11 mouse cellular contexts compared by ENCODE assay signal in the genomic region with DNA sequence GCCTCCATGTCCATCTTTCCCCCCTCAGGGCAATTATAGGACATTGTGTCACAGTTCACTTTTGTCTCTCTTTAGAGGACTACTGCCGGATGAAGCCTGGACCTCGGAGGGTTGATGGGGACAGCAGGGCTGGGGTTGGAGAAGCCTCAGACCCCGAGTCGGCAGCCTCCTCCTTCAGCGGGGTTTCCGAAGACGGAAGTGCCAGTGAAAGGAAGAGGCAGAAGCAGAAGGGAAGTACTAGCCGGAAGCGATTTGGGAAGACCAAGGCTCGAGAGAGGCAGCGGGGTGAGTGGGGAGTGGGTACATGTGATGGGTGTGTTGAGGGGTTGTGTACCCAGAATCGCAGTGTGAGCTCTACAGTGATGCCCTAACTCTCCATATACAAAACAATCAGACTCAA. TPM values are rescaled to one million over a fixed set of nuclear protein-coding genes. Genes with fewer than 3 reads are reported as not detected.
DNase-seq lines count a peak whose midpoint lies in the region; ATAC-seq and TF ChIP-seq lines count a peak whose summit lies in the region.
"Had no signal": no experiment of that assay in that cellular context is flagged by ENCODE, and none has a peak within 500 bp of the region (broad histone marks: within the 10 kb centered on the region; RNA-seq: fewer than 3 reads in every experiment).

No protein-coding gene starts in this region.

- peaks cover 38% of the 10 kb centered on the region for H3K27me3 ChIP-seq in intestine, embryonic 16.5 days (replicated peaks; ENCODE audit: control insufficient read depth, insufficient read depth, low read length)
- peaks cover 35% of the 10 kb centered on the region for H3K27me3 ChIP-seq in intestine, embryonic 15.5 days (replicated peaks)
- H3K27me3 ChIP-seq in E14TG2a.4 (ENCODE audit: insufficient read depth, low read length) = peaks cover 46% of the 10 kb centered on the region
- peaks cover 16% of the 10 kb centered on the region for H3K27me3 ChIP-seq in embryonic facial prominence, embryonic 14.5 days (replicated peaks; ENCODE audit: control insufficient read depth, insufficient read depth, low read length)
- H3K27me3 ChIP-seq in limb, embryonic 15.5 days = peaks cover 20% of the 10 kb centered on the region

- peak overlapping the region; percentile 99; the same call in 1 of the 2 replicates for H3K4me2 ChIP-seq in intestine, embryonic 16.5 days (ENCODE audit: low read depth, low read length)
- no peak overlapping the region for H3K4me2 ChIP-seq in intestine, embryonic 15.5 days (replicated peaks)
- H3K4me2 ChIP-seq in embryonic facial prominence, embryonic 14.5 days (ENCODE audit: low read depth, low read length) = peak overlapping the region; percentile 58
- H3K4me2 ChIP-seq in limb, embryonic 15.5 days = peak overlapping the region; percentile 85; the same call in 1 of the 2 replicates

- 94% methylated on average over 12 of the region's 12 CpGs for WGBS in intestine, embryonic 16.5 days
- WGBS in intestine, embryonic 15.5 days = 91% methylated on average over 12 of the region's 12 CpGs
- WGBS in embryonic facial prominence, embryonic 14.5 days = 88% methylated on average over 12 of the region's 12 CpGs
- 88% methylated on average over 12 of the region's 12 CpGs for WGBS in limb, embryonic 15.5 days

- 0 out of 2 replicates have a peak overlapping the region, but pooled peaks have one; percentile 97 for H3K9ac ChIP-seq in intestine, embryonic 16.5 days (ENCODE audit: low read depth, low read length)
- H3K9ac ChIP-seq in intestine, embryonic 15.5 days = no peak overlapping the region
- H3K9ac ChIP-seq in embryonic facial prominence, embryonic 14.5 days (ENCODE audit: low read depth, low read length) = no peak overlapping the region
- no peak overlapping the region; the same call in 1 of the 2 replicates for H3K9ac ChIP-seq in limb, embryonic 15.5 days

- no peak for DNase-seq in embryonic facial prominence, embryonic 14.5 days (ENCODE audit: low spot score)
- DNase-seq in frontal cortex, postnatal 10 days (ENCODE audit: low spot score in 2 of 2) = no peak
- DNase-seq in lung, postnatal 10 days = no peak
- no peak for DNase-seq in retina, postnatal 1 day

- TF ChIP-seq CTCF in E14TG2a.4 (conservative IDR thresholded peaks at IDR 0.05; ENCODE audit: low read length) = no peak

- H3K4me3 ChIP-seq in intestine, embryonic 16.5 days (ENCODE audit: low read length) = no peak overlapping the region
- H3K4me3 ChIP-seq in intestine, embryonic 15.5 days (replicated peaks) = no peak overlapping the region
- peak overlapping the region; percentile 97; the same call in 1 of the 2 replicates for H3K4me3 ChIP-seq in E14TG2a.4 (replicated peaks; ENCODE audit: low read length)
- no peak overlapping the region for H3K4me3 ChIP-seq in embryonic facial prominence, embryonic 14.5 days (ENCODE audit: low read depth, low read length)
- no peak overlapping the region for H3K4me3 ChIP-seq in limb, embryonic 15.5 days

- no peak for ATAC-seq in intestine, embryonic 16.5 days
- ATAC-seq in intestine, embryonic 15.5 days = no peak
- no peak for ATAC-seq in embryonic facial prominence, embryonic 14.5 days (ENCODE audit: low read depth)
- no peak for ATAC-seq in limb, embryonic 15.5 days (ENCODE audit: insufficient number of reproducible peaks, low FRiP score, low TSS enrichment, low read depth)

- H3K36me3 ChIP-seq in intestine, embryonic 16.5 days (ENCODE audit: control insufficient read depth, insufficient read depth, low read length) = no peaks in the 10 kb centered on the region
- no peaks in the 10 kb centered on the region for H3K36me3 ChIP-seq in intestine, embryonic 15.5 days
- H3K36me3 ChIP-seq in E14TG2a.4 (ENCODE audit: insufficient read depth, low read length) = peaks cover 22% of the 10 kb centered on the region; the same call in 1 of the 2 replicates
- H3K36me3 ChIP-seq in embryonic facial prominence, embryonic 14.5 days (ENCODE audit: control insufficient read depth, insufficient read depth, low read length) = no peaks in the 10 kb centered on the region
- no peaks in the 10 kb centered on the region for H3K36me3 ChIP-seq in limb, embryonic 15.5 days

- no peaks in the 10 kb centered on the region for H3K9me3 ChIP-seq in intestine, embryonic 16.5 days (ENCODE audit: control insufficient read depth, low read length)
- no peaks in the 10 kb centered on the region for H3K9me3 ChIP-seq in intestine, embryonic 15.5 days
- H3K9me3 ChIP-seq in E14TG2a.4 (ENCODE audit: low read length) = no peaks in the 10 kb centered on the region
- no peaks in the 10 kb centered on the region for H3K9me3 ChIP-seq in embryonic facial prominence, embryonic 14.5 days (ENCODE audit: control insufficient read depth, low read length)
- H3K9me3 ChIP-seq in limb, embryonic 15.5 days = no peaks in the 10 kb centered on the region

- H3K27ac ChIP-seq in intestine, embryonic 16.5 days (ENCODE audit: low read length) = no peak overlapping the region
- H3K27ac ChIP-seq in intestine, embryonic 15.5 days = no peak overlapping the region
- peak overlapping the region; percentile 100; the same call in 1 of the 2 replicates for H3K27ac ChIP-seq in embryonic facial prominence, embryonic 14.5 days (replicated peaks; ENCODE audit: low read depth, low read length)
- no peak overlapping the region for H3K27ac ChIP-seq in limb, embryonic 15.5 days

- peaks cover 26% of the 10 kb centered on the region for H3K4me1 ChIP-seq in intestine, embryonic 16.5 days (ENCODE audit: control insufficient read depth, insufficient read depth, low read length)
- peaks cover 24% of the 10 kb centered on the region for H3K4me1 ChIP-seq in intestine, embryonic 15.5 days (replicated peaks)
- H3K4me1 ChIP-seq in E14TG2a.4 (replicated peaks; ENCODE audit: low read depth, low read length) = peaks cover 55% of the 10 kb centered on the region
- H3K4me1 ChIP-seq in embryonic facial prominence, embryonic 14.5 days (ENCODE audit: control insufficient read depth, insufficient read depth, low read length) = peaks cover 20% of the 10 kb centered on the region
- H3K4me1 ChIP-seq in limb, embryonic 15.5 days = peaks cover 54% of the 10 kb centered on the region

RNA-seq across cellular contexts. Expression of a gene that starts 2.5 kb away (rescaled TPM):
- 107 and 112 TPM in 2 replicates for polyA plus RNA-seq in intestine, embryonic 16.5 days (2015; fragmentation: Nextera tagmentation; extraction: Ambion mirVana)
- 126 and 130 TPM in 2 replicates for polyA plus RNA-seq in intestine, embryonic 15.5 days (2015; fragmentation: Nextera tagmentation; extraction: Ambion mirVana)
- polyA plus RNA-seq in embryonic facial prominence, embryonic 14.5 days (2014; fragmentation: Nextera tagmentation; extraction: Ambion mirVana) = 105 and 114 TPM in 2 replicates
- polyA plus RNA-seq in limb, embryonic 15.5 days (2015; fragmentation: Nextera tagmentation; extraction: Ambion mirVana) = 103 and 117 TPM in 2 replicates

RNA-seq across cellular contexts. Expression of a gene that starts 8.1 kb away (rescaled TPM):
- polyA plus RNA-seq in intestine, embryonic 16.5 days (2015; fragmentation: Nextera tagmentation; extraction: Ambion mirVana) = 18.2 and 20.2 TPM in 2 replicates
- polyA plus RNA-seq in intestine, embryonic 15.5 days (2015; fragmentation: Nextera tagmentation; extraction: Ambion mirVana) = 22.2 and 25.0 TPM in 2 replicates
- polyA plus RNA-seq in embryonic facial prominence, embryonic 14.5 days (2014; fragmentation: Nextera tagmentation; extraction: Ambion mirVana) = 34.9 and 44.1 TPM in 2 replicates
- polyA plus RNA-seq in limb, embryonic 15.5 days (2015; fragmentation: Nextera tagmentation; extraction: Ambion mirVana) = 32.0 and 33.8 TPM in 2 replicates

RNA-seq across cellular contexts. Expression of a gene that starts 20.6 kb away (rescaled TPM):
- 75.0 and 87.4 TPM in 2 replicates for polyA plus RNA-seq in intestine, embryonic 16.5 days (2015; fragmentation: Nextera tagmentation; extraction: Ambion mirVana)
- polyA plus RNA-seq in intestine, embryonic 15.5 days (2015; fragmentation: Nextera tagmentation; extraction: Ambion mirVana) = 62.4 and 66.5 TPM in 2 replicates
- 59.3 and 66.2 TPM in 2 replicates for polyA plus RNA-seq in embryonic facial prominence, embryonic 14.5 days (2014; fragmentation: Nextera tagmentation; extraction: Ambion mirVana)
- polyA plus RNA-seq in limb, embryonic 15.5 days (2015; fragmentation: Nextera tagmentation; extraction: Ambion mirVana) = 59.8 and 63.0 TPM in 2 replicates

RNA-seq across cellular contexts. Expression of a gene that starts 21.2 kb away (rescaled TPM):
- polyA plus RNA-seq in intestine, embryonic 16.5 days (2015; fragmentation: Nextera tagmentation; extraction: Ambion mirVana) = 7.9 and 8.0 TPM in 2 replicates
- polyA plus RNA-seq in intestine, embryonic 15.5 days (2015; fragmentation: Nextera tagmentation; extraction: Ambion mirVana) = 6.0 and 6.5 TPM in 2 replicates
- polyA plus RNA-seq in embryonic facial prominence, embryonic 14.5 days (2014; fragmentation: Nextera tagmentation; extraction: Ambion mirVana) = 4.4 and 6.0 TPM in 2 replicates
- 5.9 and 7.1 TPM in 2 replicates for polyA plus RNA-seq in limb, embryonic 15.5 days (2015; fragmentation: Nextera tagmentation; extraction: Ambion mirVana)

RNA-seq across cellular contexts. Expression of a gene that starts 25.5 kb away (rescaled TPM):
- polyA plus RNA-seq in intestine, embryonic 16.5 days (2015; fragmentation: Nextera tagmentation; extraction: Ambion mirVana) = not detected in 2 replicates
- polyA plus RNA-seq in intestine, embryonic 15.5 days (2015; fragmentation: Nextera tagmentation; extraction: Ambion mirVana) = not detected in 2 replicates
- not detected in 2 replicates for polyA plus RNA-seq in embryonic facial prominence, embryonic 14.5 days (2014; fragmentation: Nextera tagmentation; extraction: Ambion mirVana)
- not detected in 2 replicates for polyA plus RNA-seq in limb, embryonic 15.5 days (2015; fragmentation: Nextera tagmentation; extraction: Ambion mirVana)
- polyA plus RNA-seq: heart, postnatal 0 days; lung, embryonic 14.5 days; small intestine, adult 2 months had no signal
